Mouse (Mus musculus): Measurements from ENCODE around the gene Aplp2. TPM values are rescaled to one million over a fixed set of nuclear protein-coding genes. Genes with fewer than 3 reads are reported as not detected.
A peak's percentile ranks its signal among the peaks of the same experiment; 100 is the strongest.
"Not testable (repeated sequence)": the region's sequence is repeated elsewhere in the genome, so short reads cannot be mapped to it uniquely, and the experiment has no call there.

The Aplp2 gene
- polyA plus RNA-seq, 1 experiment from 2014 or later, result 422 TPM

GRCm38 (mm10) chr9:31176379-31177130, 35.1 kb downstream of the Aplp2 start:
- H3K36me3 ChIP-seq (ENCODE audit: control insufficient read depth, insufficient read depth), result peaks cover 5% of the 10 kb centered on the region
- H3K4me3 ChIP-seq (ENCODE audit: low read length), result no peak overlapping the region
- peak overlapping the region; percentile 95 for H3K27ac ChIP-seq (ENCODE audit: low read length)
- peaks cover 44% of the 10 kb centered on the region for H3K4me1 ChIP-seq (ENCODE audit: control insufficient read depth, insufficient read depth, low read length)
- H3K27me3 ChIP-seq (ENCODE audit: control insufficient read depth, insufficient read depth, low read length), result no peaks in the 10 kb centered on the region
- H3K9ac ChIP-seq (ENCODE audit: low read length), result peak overlapping the region; percentile 57; the same call in 1 of the 2 replicates
- ATAC-seq (replicated peaks; ENCODE audit: extremely low read depth, insufficient read depth, low FRiP score), result peak; percentile 94
- H3K9me3 ChIP-seq (replicated peaks; ENCODE audit: control insufficient read depth, low read length), result no peaks in the 10 kb centered on the region
- peak overlapping the region; percentile 47 for H3K4me2 ChIP-seq (ENCODE audit: low read depth, low read length)
- 26% methylated on average over 8 of the region's 8 CpGs for WGBS

DNA sequence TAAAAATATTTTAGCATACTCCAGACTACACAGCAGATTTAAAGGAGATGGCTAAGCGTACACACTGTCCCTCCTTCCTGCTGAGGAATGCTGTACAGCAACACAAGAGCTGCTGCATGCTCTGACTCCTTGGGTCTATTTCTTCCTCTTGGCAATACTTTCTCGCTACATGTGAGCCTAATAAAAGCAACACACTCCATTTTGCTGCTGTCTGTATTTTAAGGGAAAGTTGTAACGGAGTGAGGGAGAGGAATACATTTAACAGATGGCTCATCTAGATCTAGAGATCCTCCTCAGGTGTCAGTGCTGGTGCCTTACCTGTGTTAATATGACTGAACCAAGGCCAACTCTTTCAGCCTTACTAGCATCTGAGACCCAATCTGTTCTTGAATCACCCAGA, 35.6 kb downstream of the Aplp2 start:
- no peak overlapping the region for H3K4me3 ChIP-seq (ENCODE audit: low read length)
- H3K4me1 ChIP-seq (ENCODE audit: control insufficient read depth, insufficient read depth, low read length), result peaks cover 40% of the 10 kb centered on the region
- H3K4me2 ChIP-seq (ENCODE audit: low read depth, low read length), result peak overlapping the region; percentile 30; the same call in 1 of the 2 replicates
- no peaks in the 10 kb centered on the region for H3K9me3 ChIP-seq (replicated peaks; ENCODE audit: control insufficient read depth, low read length)
- no peaks in the 10 kb centered on the region for H3K27me3 ChIP-seq (ENCODE audit: control insufficient read depth, insufficient read depth, low read length)
- WGBS, result 41% methylated on average over 3 of the region's 3 CpGs
- no peak for ATAC-seq (replicated peaks; ENCODE audit: extremely low read depth, insufficient read depth, low FRiP score)
- peak overlapping the region; percentile 95 for H3K27ac ChIP-seq (ENCODE audit: low read length)
- no peak overlapping the region; the same call in 1 of the 2 replicates for H3K9ac ChIP-seq (ENCODE audit: low read length)
- H3K36me3 ChIP-seq (ENCODE audit: control insufficient read depth, insufficient read depth), result peaks cover 10% of the 10 kb centered on the region

- peak overlapping the region; percentile 95 for H3K27ac ChIP-seq (ENCODE audit: low read length)
- H3K36me3 ChIP-seq (ENCODE audit: control insufficient read depth, insufficient read depth), result peaks cover 11% of the 10 kb centered on the region
- peak overlapping the region; percentile 3; the same call in 1 of the 2 replicates for H3K9ac ChIP-seq (ENCODE audit: low read length)
- H3K4me2 ChIP-seq (ENCODE audit: low read depth, low read length), result no peak overlapping the region
- H3K27me3 ChIP-seq (ENCODE audit: control insufficient read depth, insufficient read depth, low read length), result no peaks in the 10 kb centered on the region
- no peak overlapping the region for H3K4me3 ChIP-seq (ENCODE audit: low read length)
- no peaks in the 10 kb centered on the region for H3K9me3 ChIP-seq (replicated peaks; ENCODE audit: control insufficient read depth, low read length)
- WGBS, result 43% methylated on average over 6 of the region's 6 CpGs
- ATAC-seq (replicated peaks; ENCODE audit: extremely low read depth, insufficient read depth, low FRiP score), result 0 out of 2 replicates have a peak, but pooled peaks have one; percentile 11
- H3K4me1 ChIP-seq (ENCODE audit: control insufficient read depth, insufficient read depth, low read length), result peaks cover 40% of the 10 kb centered on the region
Observed at GRCm38 (mm10) chr9:31175346-31175745, 36.3 kb downstream of the Aplp2 start.

DNA sequence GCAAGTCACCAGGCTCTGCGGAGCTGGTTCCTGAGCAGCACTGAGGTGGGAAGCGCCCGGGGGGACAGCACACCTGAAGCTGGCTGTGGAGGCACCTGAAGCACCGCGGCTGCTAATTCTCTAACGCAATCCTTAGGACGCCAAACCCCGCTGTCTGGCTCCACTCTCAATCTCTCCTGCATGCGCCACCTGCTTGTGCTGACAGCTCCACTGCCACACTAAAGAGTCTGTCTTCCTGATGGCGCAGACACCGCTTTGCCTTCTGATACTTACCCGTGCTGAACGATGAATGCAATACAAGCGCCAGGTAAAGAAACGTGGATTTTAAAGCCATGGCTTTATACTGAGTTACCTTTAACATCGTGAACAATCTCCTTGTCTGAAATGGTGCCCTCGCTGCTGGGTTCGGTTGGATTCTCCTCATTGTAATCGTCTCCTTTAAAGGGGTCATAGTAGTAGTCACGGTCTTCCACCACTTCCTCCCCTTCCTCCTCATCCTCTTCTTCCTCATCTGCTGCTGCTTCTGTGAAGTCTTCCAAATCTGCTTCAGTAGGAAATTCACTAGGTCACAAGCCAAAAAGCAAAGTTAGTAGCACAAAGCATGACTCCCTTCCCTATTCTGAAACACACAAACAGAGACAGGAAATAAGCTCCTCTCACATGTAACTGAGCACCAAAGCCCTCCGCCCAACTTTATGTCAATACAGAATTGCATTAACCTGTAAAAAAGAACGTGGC, 43.1 kb downstream of the Aplp2 start:
- peaks cover 11% of the 10 kb centered on the region; the same call in 1 of the 2 replicates for H3K4me1 ChIP-seq (ENCODE audit: control insufficient read depth, insufficient read depth, low read length)
- no peak overlapping the region for H3K9ac ChIP-seq (ENCODE audit: low read length)
- H3K9me3 ChIP-seq (replicated peaks; ENCODE audit: control insufficient read depth, low read length), result no peaks in the 10 kb centered on the region
- 0 out of 2 replicates have a peak overlapping the region, but pooled peaks have one; percentile 27 for H3K4me2 ChIP-seq (ENCODE audit: low read depth, low read length)
- no peaks in the 10 kb centered on the region for H3K27me3 ChIP-seq (ENCODE audit: control insufficient read depth, insufficient read depth, low read length)
- H3K27ac ChIP-seq (ENCODE audit: low read length), result no peak overlapping the region
- H3K36me3 ChIP-seq (ENCODE audit: control insufficient read depth, insufficient read depth), result peaks cover 30% of the 10 kb centered on the region
- no peak overlapping the region for H3K4me3 ChIP-seq (ENCODE audit: low read length)
- ATAC-seq (replicated peaks; ENCODE audit: extremely low read depth, insufficient read depth, low FRiP score), result no peak
- 67% methylated on average over 22 of the region's 22 CpGs for WGBS

GRCm38 (mm10) chr9:31167305-31167704, 44.3 kb downstream of the Aplp2 start:
- H3K9me3 ChIP-seq (replicated peaks; ENCODE audit: control insufficient read depth, low read length), result no peaks in the 10 kb centered on the region
- peaks cover 14% of the 10 kb centered on the region; the same call in 1 of the 2 replicates for H3K4me1 ChIP-seq (ENCODE audit: control insufficient read depth, insufficient read depth, low read length)
- H3K27me3 ChIP-seq (ENCODE audit: control insufficient read depth, insufficient read depth, low read length), result no peaks in the 10 kb centered on the region
- no peak overlapping the region for H3K9ac ChIP-seq (ENCODE audit: low read length)
- H3K4me2 ChIP-seq (ENCODE audit: low read depth, low read length), result no peak overlapping the region
- H3K4me3 ChIP-seq (ENCODE audit: low read length), result no peak overlapping the region
- 91% methylated on average over 13 of the region's 13 CpGs for WGBS
- no peak for ATAC-seq (replicated peaks; ENCODE audit: extremely low read depth, insufficient read depth, low FRiP score)
- H3K36me3 ChIP-seq (ENCODE audit: control insufficient read depth, insufficient read depth), result peaks cover 35% of the 10 kb centered on the region
- H3K27ac ChIP-seq (ENCODE audit: low read length), result no peak overlapping the region

- not testable (repeated sequence) for ATAC-seq (replicated peaks; ENCODE audit: extremely low read depth, insufficient read depth, low FRiP score); H3K27ac ChIP-seq (ENCODE audit: low read length); H3K27me3 ChIP-seq (ENCODE audit: control insufficient read depth, insufficient read depth, low read length); H3K4me3 ChIP-seq (ENCODE audit: low read length); H3K9me3 ChIP-seq (replicated peaks; ENCODE audit: control insufficient read depth, low read length); H3K9ac ChIP-seq (ENCODE audit: low read length); H3K4me2 ChIP-seq (ENCODE audit: low read depth, low read length)
- Histone ChIP-seq H3K36me3 (ENCODE audit: control insufficient read depth, insufficient read depth) (peaks cover 40% of the 10 kb centered on the region), H3K4me1 (ENCODE audit: control insufficient read depth, insufficient read depth, low read length) (peaks cover 14% of the 10 kb centered on the region; the same call in 1 of the 2 replicates)
- 87% methylated on average over 3 of the region's 3 CpGs for WGBS
Observed at GRCm38 (mm10) chr9:31165505-31165904, 46.1 kb downstream of the Aplp2 start.

DNA sequence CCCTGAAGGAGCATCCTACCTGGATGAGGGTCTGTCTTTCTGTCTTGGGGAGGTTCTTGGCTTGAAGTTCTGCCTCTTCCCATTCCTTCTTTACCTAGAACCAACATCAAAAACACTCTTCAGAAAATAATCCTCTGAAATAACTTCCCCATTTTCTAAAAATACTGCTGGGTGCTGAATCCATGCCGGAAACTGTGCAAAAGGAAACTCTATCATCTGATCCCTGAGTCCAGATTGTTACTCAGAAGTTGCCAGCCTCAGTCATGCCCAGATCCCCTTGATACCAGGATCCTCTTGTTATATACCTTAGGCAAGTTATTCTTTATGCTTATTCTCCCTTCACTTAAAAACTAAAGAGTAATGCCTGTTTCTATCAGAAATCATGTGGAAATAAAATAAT, 48.3 kb downstream of the Aplp2 start:
- H3K27ac ChIP-seq (ENCODE audit: low read length), result no peak overlapping the region
- H3K4me1 ChIP-seq (ENCODE audit: control insufficient read depth, insufficient read depth, low read length), result peaks cover 10% of the 10 kb centered on the region; the same call in 1 of the 2 replicates
- no peak overlapping the region for H3K9ac ChIP-seq (ENCODE audit: low read length)
- H3K27me3 ChIP-seq (ENCODE audit: control insufficient read depth, insufficient read depth, low read length), result no peaks in the 10 kb centered on the region
- WGBS, result 67% methylated on average over 1 of the region's 1 CpGs
- no peak overlapping the region for H3K4me3 ChIP-seq (ENCODE audit: low read length)
- H3K9me3 ChIP-seq (replicated peaks; ENCODE audit: control insufficient read depth, low read length), result no peaks in the 10 kb centered on the region
- peaks cover 50% of the 10 kb centered on the region for H3K36me3 ChIP-seq (ENCODE audit: control insufficient read depth, insufficient read depth)
- ATAC-seq (replicated peaks; ENCODE audit: extremely low read depth, insufficient read depth, low FRiP score), result no peak
- H3K4me2 ChIP-seq (ENCODE audit: low read depth, low read length), result no peak overlapping the region

DNA sequence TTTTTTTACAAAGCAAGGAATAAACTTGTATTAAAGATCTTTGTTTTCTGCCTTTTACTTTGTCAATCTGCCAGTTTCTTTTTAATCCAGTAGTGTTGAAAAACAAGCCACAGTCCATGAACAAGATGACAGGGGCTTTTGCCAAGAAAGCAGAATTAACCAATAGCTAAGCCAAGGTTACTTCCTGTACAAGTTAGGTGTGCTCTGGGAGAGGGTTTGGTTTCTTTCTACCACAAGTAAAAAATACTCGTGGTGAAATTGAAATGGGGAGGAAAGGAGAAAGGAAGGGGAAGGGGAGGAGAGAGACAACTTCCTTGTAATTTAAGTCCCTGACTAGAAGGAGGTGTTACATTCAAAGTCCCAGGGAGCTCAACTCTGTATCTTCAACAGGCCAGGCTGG, 48.7 kb downstream of the Aplp2 start:
- Histone ChIP-seq H3K9me3 (replicated peaks; ENCODE audit: control insufficient read depth, low read length) (no peaks in the 10 kb centered on the region), H3K36me3 (ENCODE audit: control insufficient read depth, insufficient read depth) (peaks cover 51% of the 10 kb centered on the region), H3K27me3 (ENCODE audit: control insufficient read depth, insufficient read depth, low read length) (no peaks in the 10 kb centered on the region), H3K4me2 (ENCODE audit: low read depth, low read length) (no peak overlapping the region), H3K4me3 (ENCODE audit: low read length) (no peak overlapping the region), H3K4me1 (ENCODE audit: control insufficient read depth, insufficient read depth, low read length) (peaks cover 7% of the 10 kb centered on the region; the same call in 1 of the 2 replicates), H3K9ac (ENCODE audit: low read length) (no peak overlapping the region), H3K27ac (ENCODE audit: low read length) (no peak overlapping the region)
- 65% methylated on average over 1 of the region's 1 CpGs for WGBS
- ATAC-seq (replicated peaks; ENCODE audit: extremely low read depth, insufficient read depth, low FRiP score), result no peak

GRCm38 (mm10) chr9:31159910-31160309, 51.7 kb downstream of the Aplp2 start:
- no peak overlapping the region for H3K9ac ChIP-seq (ENCODE audit: low read length)
- ATAC-seq (replicated peaks; ENCODE audit: extremely low read depth, insufficient read depth, low FRiP score), result no peak
- no peak overlapping the region for H3K27ac ChIP-seq (ENCODE audit: low read length)
- H3K4me3 ChIP-seq (ENCODE audit: low read length), result no peak overlapping the region
- no peaks in the 10 kb centered on the region for H3K9me3 ChIP-seq (replicated peaks; ENCODE audit: control insufficient read depth, low read length)
- WGBS, result 85% methylated on average over 4 of the region's 4 CpGs
- no peak overlapping the region for H3K4me2 ChIP-seq (ENCODE audit: low read depth, low read length)
- H3K27me3 ChIP-seq (ENCODE audit: control insufficient read depth, insufficient read depth, low read length), result no peaks in the 10 kb centered on the region
- peaks cover 61% of the 10 kb centered on the region for H3K36me3 ChIP-seq (ENCODE audit: control insufficient read depth, insufficient read depth)
- H3K4me1 ChIP-seq (ENCODE audit: control insufficient read depth, insufficient read depth, low read length), result peaks cover 12% of the 10 kb centered on the region; the same call in 1 of the 2 replicates

Data from heart, embryonic 16.5 days (tissue).